Mouse (Mus musculus): Measurements from ENCODE around the gene Gm48551.

Gene Gm48551

DNA sequence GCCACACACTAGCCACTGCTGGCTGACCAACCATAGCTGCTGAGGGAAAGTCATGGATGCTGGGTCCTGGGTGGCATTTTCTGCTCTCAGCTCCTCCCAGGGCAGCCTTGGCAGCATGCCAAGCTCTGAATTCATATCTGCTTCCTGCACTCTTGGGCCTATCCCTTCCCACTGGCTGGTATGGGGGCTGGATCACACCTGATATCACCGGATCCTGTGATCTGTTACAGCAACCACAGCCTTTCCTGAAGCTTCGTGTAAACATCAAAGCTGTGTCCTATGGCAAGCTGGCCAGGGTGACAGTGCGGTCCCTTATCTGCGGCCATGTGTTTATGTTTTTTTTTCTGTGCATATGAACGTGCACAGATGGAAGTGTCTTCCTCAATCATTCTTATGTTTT is 2.2 kb upstream of the Gm48551 start:
- in situ Hi-C loops (cut with MboI, MseI): no loop called here

GRCm38 (mm10) chr10:81384605-81384982 is 328 bp downstream of the Gm48551 start:
- in situ Hi-C loops (cut with MboI, MseI): no loop called here

DNA sequence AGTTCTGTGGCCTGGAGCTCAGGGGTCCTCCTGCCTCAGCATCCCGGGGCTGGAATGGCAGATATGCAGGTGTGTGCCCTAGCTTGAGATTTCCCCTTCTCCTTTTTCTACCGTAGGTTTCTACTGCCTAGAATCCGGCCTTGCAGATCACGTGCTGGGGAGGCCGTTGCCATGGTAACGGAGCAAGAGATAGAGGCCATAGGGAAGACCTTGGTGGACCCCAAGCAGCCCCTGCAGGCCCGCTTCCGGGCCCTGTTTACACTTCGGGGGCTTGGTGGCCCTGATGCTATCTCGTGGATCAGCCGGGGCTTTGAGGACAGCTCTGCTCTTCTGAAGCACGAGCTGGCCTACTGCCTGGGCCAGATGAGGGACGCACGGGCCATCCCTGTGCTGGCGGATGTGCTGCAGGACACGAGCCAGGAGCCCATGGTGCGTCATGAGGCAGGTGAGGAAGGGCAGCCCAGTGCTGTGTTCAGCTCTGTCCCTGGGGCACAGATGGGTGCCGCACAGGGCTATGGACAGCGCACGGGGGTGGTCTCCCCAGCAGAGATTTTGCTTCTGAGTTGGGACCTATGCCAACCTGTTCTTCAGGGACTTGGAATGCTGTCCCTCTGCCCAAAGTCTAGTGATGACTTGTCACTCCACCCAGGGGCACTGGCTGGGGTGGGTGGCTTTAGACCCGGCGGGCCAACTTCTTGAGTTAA is 1.5 kb downstream of the Gm48551 start:
- in situ Hi-C loops (cut with MboI, MseI): no loop called here

DNA sequence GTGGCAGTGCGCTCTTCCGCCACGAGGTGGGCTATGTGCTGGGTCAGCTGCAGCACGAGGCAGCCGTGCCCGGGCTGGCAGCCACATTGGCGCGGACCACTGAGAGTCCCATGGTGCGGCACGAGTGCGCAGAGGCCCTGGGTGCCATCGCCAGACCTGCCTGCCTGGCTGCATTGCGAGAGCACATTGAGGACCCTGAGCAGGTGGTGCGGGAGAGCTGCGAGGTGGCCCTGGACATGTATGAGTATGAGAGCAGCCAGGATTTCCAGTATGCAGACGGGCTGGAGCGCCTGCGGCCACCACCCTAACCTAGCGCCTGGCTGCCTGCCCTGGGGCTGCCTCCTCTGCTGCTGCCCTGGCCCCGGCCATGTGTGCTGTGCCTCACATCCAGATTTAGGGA is 3.5 kb downstream of the Gm48551 start:
- in situ Hi-C loops (cut with MboI, MseI): no loop called here

DNA sequence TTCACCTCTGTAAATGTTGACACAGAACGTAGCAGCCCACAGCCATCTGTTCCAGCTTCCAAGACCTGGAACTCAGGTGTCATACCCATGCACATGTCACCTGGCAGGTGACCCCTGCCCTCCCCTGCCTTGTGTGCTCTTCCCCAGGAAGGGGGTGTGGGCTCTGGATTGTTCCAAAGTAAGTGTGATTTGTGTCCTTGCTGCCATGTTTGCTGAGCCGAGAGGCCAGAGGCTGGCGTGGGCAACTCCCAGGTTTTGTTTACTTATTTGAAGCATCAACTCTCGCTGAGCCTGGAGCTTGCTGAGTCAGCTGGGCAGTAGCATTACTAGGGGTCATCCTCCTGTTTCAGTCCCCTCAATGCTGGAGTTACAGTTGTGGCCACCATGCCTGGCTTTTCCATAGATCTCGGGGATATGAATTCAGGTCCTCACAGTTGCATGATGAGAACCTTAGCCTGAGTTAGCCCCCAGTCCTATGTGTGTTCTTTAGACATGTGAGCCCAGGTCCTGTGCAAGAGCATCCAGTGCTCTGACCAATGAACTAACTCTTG is 4.3 kb downstream of the Gm48551 start, which contains the start of gene Gm48552:
TSS of gene Gm48552 (plus strand) at position 501 of the 551 bp plus-strand sequence.
- in situ Hi-C loops (cut with MboI, MseI): no loop called here

DNA sequence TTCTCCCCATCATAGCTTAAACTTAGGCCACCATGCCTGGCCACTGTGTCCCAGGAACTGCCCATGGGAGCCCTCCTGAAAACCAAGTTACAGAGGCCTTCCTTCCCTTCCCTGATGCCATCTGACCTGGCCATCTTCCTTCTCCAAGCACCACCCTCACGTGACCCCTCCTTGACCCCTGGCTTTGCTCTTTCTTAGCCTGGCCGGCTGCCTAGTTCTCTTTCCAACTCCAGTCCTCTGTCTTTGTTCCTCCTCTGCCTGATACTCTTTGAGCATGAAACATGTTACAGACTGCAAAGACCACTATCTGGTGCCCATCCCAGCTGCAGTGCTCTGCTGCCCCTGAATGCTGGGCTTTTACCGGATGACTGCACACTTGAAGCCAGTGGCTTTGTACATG is 5.1 kb downstream of the Gm48551 start:
- in situ Hi-C loops (cut with MboI, MseI): no loop called here

- in situ Hi-C loops (cut with MboI, MseI): loop anchor here (5.0 kb wide), 1 partner anchor 52 kb away; no protein-coding TSS in a partner anchor
These were observed 5.8 kb downstream of the Gm48551 start for GRCm38 (mm10) chr10:81389801-81390677.

DNA sequence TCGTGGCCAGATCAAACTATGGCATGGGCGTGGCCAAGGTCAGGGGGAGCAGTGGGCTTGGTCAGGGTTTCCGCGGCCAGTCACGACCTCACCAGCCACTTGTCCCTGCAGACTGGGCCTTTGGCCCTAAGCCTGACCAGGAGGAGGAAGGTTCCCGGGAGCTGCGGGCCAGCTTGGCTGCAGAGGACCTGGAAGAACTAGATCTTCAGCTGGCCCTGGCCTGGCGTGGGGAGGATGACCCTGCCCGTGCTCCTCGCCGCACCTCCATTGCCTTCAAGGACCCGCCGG is 6.4 kb downstream of the Gm48551 start:
- in situ Hi-C loops (cut with MboI, MseI): loop anchor here (5.0 kb wide), 1 partner anchor 52 kb away; no protein-coding TSS in a partner anchor

- in situ Hi-C loops (cut with MboI, MseI): loop anchor here (5.0 kb wide), 1 partner anchor 50 kb away; no protein-coding TSS in a partner anchor
These were observed 8.0 kb downstream of the Gm48551 start for GRCm38 (mm10) chr10:81392270-81392669.

GRCm38 (mm10) chr10:81392781-81393185 is 8.5 kb downstream of the Gm48551 start, which contains the start of gene Smim24:
Gene Smim24, plus strand, starts transcription at chr10:81393051.
- in situ Hi-C loops (cut with MboI, MseI): loop anchor here (5.0 kb wide), 1 partner anchor 50 kb away; no protein-coding TSS in a partner anchor

DNA sequence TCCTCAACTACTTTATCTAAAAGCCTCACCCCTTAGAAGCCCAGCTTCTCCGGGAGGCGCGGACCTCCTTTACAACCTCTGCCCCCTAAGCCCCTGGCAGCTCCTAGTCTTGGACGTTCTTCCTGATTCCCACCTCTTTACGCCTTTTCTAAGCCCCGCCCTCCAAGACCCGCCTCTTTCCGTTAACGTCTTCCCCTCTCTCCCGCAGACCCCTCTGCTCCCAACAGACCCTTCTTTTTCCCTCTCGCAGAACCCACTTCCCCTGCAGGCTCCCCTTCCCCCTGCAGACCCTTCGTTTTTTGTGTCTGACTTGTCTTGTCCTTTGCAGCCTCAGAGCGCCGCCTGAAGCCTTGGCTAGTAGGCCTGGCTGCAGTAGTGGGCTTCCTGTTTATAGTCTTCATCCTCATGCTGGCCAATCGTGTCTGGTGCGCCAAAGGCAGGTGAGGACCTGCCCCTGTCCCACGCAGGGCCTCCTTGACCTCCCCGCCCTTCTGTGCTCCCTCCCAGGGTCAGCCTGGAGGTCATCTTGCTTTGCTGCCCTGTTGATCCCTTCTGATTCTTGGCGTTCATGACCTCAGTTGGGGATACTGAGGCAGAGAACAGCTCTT is 9.3 kb downstream of the Gm48551 start:
- in situ Hi-C loops (cut with MboI, MseI): loop anchor here (5.0 kb wide), 1 partner anchor 49 kb away; no protein-coding TSS in a partner anchor

DNA sequence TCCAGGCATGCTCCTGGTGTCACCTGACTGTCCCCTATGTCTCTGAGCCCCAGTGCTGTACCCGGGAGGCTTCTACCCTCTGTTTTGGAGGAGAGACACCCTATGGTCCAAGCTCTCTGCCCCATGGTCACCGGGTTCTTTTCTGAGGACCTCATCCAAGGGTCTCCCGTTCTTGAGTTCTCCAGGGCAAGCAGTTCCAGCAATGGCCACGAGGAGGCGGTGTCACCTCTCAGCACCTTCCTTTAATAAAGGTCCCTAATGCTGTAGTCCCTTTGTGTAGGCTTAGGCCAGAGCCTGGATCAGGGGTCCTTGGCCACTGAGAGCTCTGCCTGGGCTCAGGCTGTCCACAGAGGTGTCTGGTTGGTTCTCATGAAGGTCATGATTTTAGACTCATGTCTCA is 10.9 kb downstream of the Gm48551 start:
- in situ Hi-C loops (cut with MboI, MseI): no loop called here

GRCm38 (mm10) chr10:81395865-81396264 is 11.6 kb downstream of the Gm48551 start:
- in situ Hi-C loops (cut with MboI, MseI): no loop called here

- in situ Hi-C loops (cut with MboI, MseI): no loop called here
These were observed 12.5 kb downstream of the Gm48551 start for GRCm38 (mm10) chr10:81396749-81397148.

DNA sequence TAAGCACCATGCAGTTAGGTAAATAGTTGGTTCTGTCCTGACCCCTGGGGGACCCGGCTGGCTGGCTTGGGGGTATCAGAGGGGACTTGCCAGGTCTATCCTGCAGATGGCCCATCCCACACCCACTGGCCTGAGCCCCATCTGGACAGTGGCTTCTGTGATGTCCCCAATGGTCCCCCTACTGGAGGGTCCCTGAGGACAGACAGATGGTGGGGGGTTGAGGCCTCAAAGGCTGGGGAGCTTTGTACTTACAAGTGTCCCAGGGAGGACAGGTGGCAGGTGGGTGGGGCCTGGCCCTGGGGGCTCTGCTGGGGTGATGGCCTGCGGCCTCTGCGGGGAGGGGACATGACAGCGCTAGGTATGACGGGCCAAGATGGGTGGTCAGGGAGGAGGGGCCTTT is 15.0 kb downstream of the Gm48551 start:
- in situ Hi-C loops (cut with MboI, MseI): no loop called here

GRCm38 (mm10) chr10:81399798-81400308 is 15.6 kb downstream of the Gm48551 start:
- in situ Hi-C loops (cut with MboI, MseI): no loop called here

DNA sequence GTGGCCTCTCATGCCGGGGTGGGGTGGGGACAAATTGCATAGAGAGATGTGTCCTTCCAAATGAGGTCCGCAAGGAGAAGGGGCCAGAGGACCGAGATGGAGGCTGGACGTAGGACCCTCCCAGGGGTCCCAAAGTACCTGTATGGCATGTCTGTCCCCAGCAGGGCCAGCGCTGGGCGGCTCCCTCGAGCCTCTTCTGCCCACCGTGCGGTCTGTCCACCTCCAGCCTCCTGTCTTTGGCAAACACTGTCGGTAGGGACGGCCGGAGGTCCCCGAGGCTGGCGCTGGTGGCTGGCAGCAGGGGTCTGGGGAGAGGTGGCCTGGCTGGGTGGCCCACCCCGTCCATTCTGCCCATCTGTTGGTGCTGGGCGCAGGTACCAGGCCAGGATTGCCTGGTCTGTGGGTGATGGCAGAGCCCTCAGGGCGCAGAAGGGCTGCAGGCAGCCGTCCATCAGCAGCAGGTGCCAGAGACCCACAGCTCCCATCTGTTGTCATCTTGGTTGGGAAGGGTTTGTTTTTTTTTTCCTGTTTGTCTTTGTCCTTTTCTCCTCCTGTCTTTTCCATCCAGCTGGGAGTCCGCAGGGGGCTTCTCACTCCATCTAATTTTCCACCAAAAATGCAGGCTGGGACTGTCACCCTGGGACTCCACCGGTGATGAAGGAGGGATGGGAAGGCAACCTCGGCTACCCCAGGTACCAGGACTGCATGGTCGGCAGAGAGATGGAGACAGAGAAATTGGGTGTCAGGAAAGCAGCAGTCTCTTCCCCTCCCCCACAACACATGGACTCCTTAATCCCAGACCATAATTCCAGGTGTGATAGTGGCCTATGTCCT is 16.3 kb downstream of the Gm48551 start:
- in situ Hi-C loops (cut with MboI, MseI): no loop called here

- in situ Hi-C loops (cut with MboI, MseI): no loop called here
These were observed 16.9 kb downstream of the Gm48551 start for GRCm38 (mm10) chr10:81401205-81401520.

DNA sequence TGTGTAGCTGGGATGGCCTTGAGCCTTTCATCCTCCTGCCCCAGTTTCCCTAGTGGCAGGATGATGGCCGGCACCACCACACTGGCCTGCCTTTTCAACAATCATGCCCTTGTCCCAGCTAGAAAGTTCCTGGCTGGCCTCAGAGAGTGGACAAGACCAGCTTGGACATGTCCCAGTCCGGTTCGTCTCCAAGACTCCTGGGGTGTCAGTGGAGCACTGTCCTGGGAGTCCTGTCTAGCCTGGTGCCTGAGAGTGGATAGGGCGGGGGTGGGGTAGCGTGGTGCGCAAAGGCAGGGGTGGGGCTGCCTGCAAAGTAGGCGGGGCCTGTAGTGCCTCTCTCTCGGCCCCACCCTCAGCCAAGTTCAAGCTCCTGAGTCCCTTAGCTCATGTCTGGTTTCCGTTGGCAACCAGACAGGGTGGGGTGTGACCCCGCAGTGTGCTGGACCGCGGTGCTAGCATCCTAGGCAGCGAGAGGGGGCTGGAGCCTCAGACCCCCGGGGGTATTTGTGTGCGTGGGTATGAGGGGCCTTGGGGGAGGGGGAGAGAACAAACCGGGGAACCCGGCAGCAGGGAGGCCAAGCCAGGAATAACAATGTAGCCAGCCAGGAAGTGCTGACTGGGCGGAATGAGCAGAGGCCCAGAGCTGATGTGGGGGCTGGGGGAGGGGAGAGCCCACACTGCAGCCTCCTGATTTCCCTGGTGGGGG is 17.4 kb downstream of the Gm48551 start:
- in situ Hi-C loops (cut with MboI, MseI): no loop called here

- in situ Hi-C loops (cut with MboI, MseI): no loop called here
These were observed 18.0 kb downstream of the Gm48551 start for GRCm38 (mm10) chr10:81402227-81402765.
